Mouse (Mus musculus) midbrain, embryonic 15.5 days (tissue): ENCODE measurements around the gene R3hdm2. TPM values are rescaled to one million over a fixed set of nuclear protein-coding genes. Genes with fewer than 3 reads are reported as not detected.

Experiments
- ATAC-seq: fragments of 200-750 bp; cut with Nextera tagmentation; replicated peaks from 2 replicates; pipeline ENCODE4 v1.8.0; 2017; ENCODE audit warnings: moderate TSS enrichment
- H3K27ac ChIP-seq: fragments of 300-500 bp; sonication (generic); 2 replicates; pipeline ENCODE4 v1.5.1; 2015; ENCODE audit warnings: mild to moderate bottlenecking, inconsistent platforms
- H3K27me3 ChIP-seq: fragments of 300-500 bp; sonication (generic); replicated peaks from 2 replicates; pipeline ENCODE4 v1.6.1; 2015; ENCODE audit warnings: inconsistent platforms
- H3K36me3 ChIP-seq: fragments of 300-500 bp; sonication (generic); replicated peaks from 2 replicates; pipeline ENCODE4 v1.6.1; 2015; ENCODE audit warnings: inconsistent platforms
- H3K4me1 ChIP-seq: fragments of 300-500 bp; sonication (generic); 2 replicates; pipeline ENCODE4 v1.6.1; 2015; ENCODE audit warnings: inconsistent platforms
- H3K4me2 ChIP-seq: fragments of 300-500 bp; sonication (generic); 2 replicates; pipeline ENCODE4 v1.6.1; 2015; ENCODE audit warnings: inconsistent platforms, mild to moderate bottlenecking, moderate library complexity
- H3K4me3 ChIP-seq: fragments of 300-500 bp; sonication (generic); 2 replicates; pipeline ENCODE4 v1.5.1; 2015; ENCODE audit warnings: mild to moderate bottlenecking, inconsistent platforms
- H3K9ac ChIP-seq: fragments of 300-500 bp; sonication (generic); 2 replicates; pipeline ENCODE4 v1.6.1; 2015; ENCODE audit warnings: mild to moderate bottlenecking, inconsistent platforms
- H3K9me3 ChIP-seq: fragments of 300-500 bp; sonication (generic); 2 replicates; pipeline ENCODE4 v1.6.1; 2016; ENCODE audit warnings: inconsistent platforms
- WGBS: fragments of 180-500 bp; shearing (Covaris S2); methylation state at CpG from one replicate; pipeline ENCODE4 v1.1.7; 2015; ENCODE audit warnings: mixed read lengths; 5-methylcytosine and 5-hydroxymethylcytosine counted together
- polyA plus RNA-seq: library from polyadenylated mRNA; unstranded; fragments of >200 nt; fragmentation: Nextera tagmentation; extraction: Ambion mirVana; gene quantifications from 2 replicates; pipeline ENCODE4 v1.2.1, GENCODE M21; 2015

Gene R3hdm2
- polyA plus RNA-seq, 1 experiment from 2014 or later: 43.6 TPM

DNA sequence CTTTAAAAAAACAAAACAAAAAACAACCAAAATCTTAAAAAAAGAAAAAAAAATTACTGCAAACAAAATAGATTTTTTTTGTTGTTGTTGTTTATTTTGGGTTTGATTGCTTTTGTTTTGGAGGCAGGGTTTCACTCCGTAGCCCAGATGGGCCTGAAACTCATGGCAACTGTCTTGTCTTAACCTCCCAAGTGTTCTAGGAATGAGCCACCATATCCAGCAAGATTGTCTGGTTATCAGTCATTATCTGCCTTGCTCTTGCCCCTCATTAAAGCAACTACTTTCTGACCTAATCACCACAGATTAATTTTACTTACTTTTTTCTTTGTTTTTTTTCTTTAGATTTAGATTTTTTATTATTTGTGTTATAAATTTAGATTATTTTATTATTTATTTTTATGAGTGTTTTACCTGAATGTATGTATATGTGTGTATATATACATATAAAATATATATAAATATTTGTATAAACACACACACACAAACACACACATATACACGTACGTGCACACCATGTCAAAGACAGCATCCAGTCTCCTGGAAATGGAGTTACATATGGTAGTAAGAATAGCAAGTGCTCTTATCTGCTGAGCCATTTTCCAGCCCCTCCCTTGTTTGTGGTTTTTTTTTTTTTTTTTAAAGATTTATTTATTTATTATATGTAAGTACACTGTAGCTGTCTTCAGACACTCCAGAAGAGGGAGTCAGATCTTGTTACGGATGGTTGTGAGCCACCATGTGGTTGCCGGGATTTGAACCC lies 57.4 kb downstream of the R3hdm2 start:
- no peaks in the 10 kb centered on the region for H3K36me3 ChIP-seq
- H3K27me3 ChIP-seq: no peaks in the 10 kb centered on the region
- no peaks in the 10 kb centered on the region for H3K4me1 ChIP-seq
- H3K4me2 ChIP-seq: no peak overlapping the region
- no peak overlapping the region for H3K4me3 ChIP-seq
- no peaks in the 10 kb centered on the region for H3K9me3 ChIP-seq
- H3K27ac ChIP-seq: no peak overlapping the region
- no peak for ATAC-seq
- 91% methylated on average over 5 of the region's 5 CpGs for WGBS
- no peak overlapping the region for H3K9ac ChIP-seq

- no peaks in the 10 kb centered on the region for H3K4me1 ChIP-seq
- no peak for ATAC-seq
- no peak overlapping the region for H3K4me2 ChIP-seq
- 97% methylated on average over 1 of the region's 1 CpGs for WGBS
- H3K27ac ChIP-seq: no peak overlapping the region
- H3K9me3 ChIP-seq: no peaks in the 10 kb centered on the region
- H3K27me3 ChIP-seq: no peaks in the 10 kb centered on the region
- no peak overlapping the region for H3K4me3 ChIP-seq
- H3K9ac ChIP-seq: no peak overlapping the region
- H3K36me3 ChIP-seq: peaks cover 34% of the 10 kb centered on the region
These were observed 73.6 kb downstream of the R3hdm2 start for GRCm38 (mm10) chr10:127453701-127454100.

- Histone ChIP-seq H3K36me3 (peaks cover 45% of the 10 kb centered on the region), H3K27ac (no peak overlapping the region), H3K4me3 (no peak overlapping the region), H3K9me3 (no peaks in the 10 kb centered on the region), H3K27me3 (no peaks in the 10 kb centered on the region), H3K9ac (no peak overlapping the region), H3K4me2 (no peak overlapping the region), H3K4me1 (no peaks in the 10 kb centered on the region)
- WGBS: 70% methylated on average over 5 of the region's 5 CpGs
- ATAC-seq: no peak
These were observed 82.4 kb downstream of the R3hdm2 start for GRCm38 (mm10) chr10:127462411-127463096.

- H3K27ac ChIP-seq: no peak overlapping the region
- no peak for ATAC-seq
- WGBS: 76% methylated on average over 15 of the region's 15 CpGs
These were observed 91.3 kb downstream of the R3hdm2 start for GRCm38 (mm10) chr10:127471281-127471988.

DNA sequence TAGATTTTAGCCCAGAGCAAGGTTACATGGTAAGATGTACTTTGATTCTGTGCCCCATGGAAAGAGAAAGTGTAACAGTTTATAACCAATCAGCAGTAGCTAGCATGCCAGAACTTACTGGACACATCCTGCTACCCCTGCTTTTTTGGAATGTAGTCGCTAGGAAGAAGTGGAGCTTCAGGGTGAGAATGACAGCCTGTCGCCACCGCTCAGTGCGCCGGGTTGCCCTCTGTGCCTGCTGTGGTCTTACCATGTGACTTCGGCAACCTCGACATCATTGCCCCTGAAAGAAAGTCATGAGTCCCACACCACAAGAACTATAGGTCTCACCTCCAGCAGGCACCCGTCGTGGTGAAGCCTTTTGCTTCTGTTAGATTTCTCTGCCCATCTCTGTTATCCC lies 92.6 kb downstream of the R3hdm2 start:
- Histone ChIP-seq H3K9me3 (no peaks in the 10 kb centered on the region), H3K36me3 (peaks cover 22% of the 10 kb centered on the region; the same call in 1 of the 2 replicates), H3K4me1 (no peaks in the 10 kb centered on the region), H3K27me3 (no peaks in the 10 kb centered on the region), H3K27ac (no peak overlapping the region), H3K9ac (no peak overlapping the region), H3K4me3 (no peak overlapping the region), H3K4me2 (no peak overlapping the region)
- WGBS: 88% methylated on average over 9 of the region's 9 CpGs
- no peak for ATAC-seq

More at GRCm38 (mm10) chr10:127471281-127471988, 91.3 kb downstream of the R3hdm2 start:
- H3K4me2 ChIP-seq: no peak overlapping the region
- no peak overlapping the region for H3K4me3 ChIP-seq
- H3K9ac ChIP-seq: no peak overlapping the region
- no peaks in the 10 kb centered on the region for H3K9me3 ChIP-seq
- H3K36me3 ChIP-seq: peaks cover 15% of the 10 kb centered on the region; the same call in 1 of the 2 replicates
- no peaks in the 10 kb centered on the region for H3K27me3 ChIP-seq
- H3K4me1 ChIP-seq: no peaks in the 10 kb centered on the region

DNA sequence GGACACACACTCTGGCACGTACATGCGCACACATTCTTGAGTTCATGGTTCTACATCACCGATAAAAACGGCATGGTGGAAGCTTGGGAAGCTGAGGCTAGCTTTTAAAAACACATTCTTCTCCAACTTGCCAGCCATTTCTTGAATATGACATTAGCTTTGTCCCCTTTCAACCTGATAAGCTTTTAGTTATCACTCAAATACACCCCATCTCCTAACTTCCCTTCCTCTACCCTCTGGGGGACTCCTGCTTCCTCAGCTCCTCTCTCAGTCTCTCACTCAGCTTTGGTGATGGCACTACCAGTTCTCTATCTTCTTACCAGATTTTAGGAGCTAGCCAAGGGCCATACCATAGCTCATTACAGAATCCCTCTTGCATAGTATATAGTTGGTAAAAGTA lies 95.0 kb downstream of the R3hdm2 start:
- Histone ChIP-seq H3K4me2 (no peak overlapping the region), H3K4me1 (no peaks in the 10 kb centered on the region), H3K9me3 (no peaks in the 10 kb centered on the region), H3K27me3 (no peaks in the 10 kb centered on the region), H3K9ac (no peak overlapping the region), H3K27ac (no peak overlapping the region), H3K4me3 (no peak overlapping the region), H3K36me3 (peaks cover 16% of the 10 kb centered on the region; the same call in 1 of the 2 replicates)
- ATAC-seq: no peak
- over 99% methylated on average over 4 of the region's 4 CpGs for WGBS

- H3K27me3 ChIP-seq: no peaks in the 10 kb centered on the region
- no peak overlapping the region for H3K4me3 ChIP-seq
- H3K4me2 ChIP-seq: no peak overlapping the region
- H3K9me3 ChIP-seq: no peaks in the 10 kb centered on the region
- H3K36me3 ChIP-seq: peaks cover 13% of the 10 kb centered on the region; the same call in 1 of the 2 replicates
- H3K4me1 ChIP-seq: no peaks in the 10 kb centered on the region
- no peak overlapping the region for H3K27ac ChIP-seq
- ATAC-seq: no peak
- H3K9ac ChIP-seq: no peak overlapping the region
- WGBS: 86% methylated on average over 3 of the region's 3 CpGs
These were observed 96.4 kb downstream of the R3hdm2 start for GRCm38 (mm10) chr10:127476541-127476940.

GRCm38 (mm10) chr10:127477301-127477700 lies 97.2 kb downstream of the R3hdm2 start:
- 89% methylated on average over 7 of the region's 7 CpGs for WGBS
- Histone ChIP-seq H3K9ac (no peak overlapping the region), H3K27me3 (no peaks in the 10 kb centered on the region), H3K4me2 (no peak overlapping the region), H3K27ac (no peak overlapping the region), H3K9me3 (no peaks in the 10 kb centered on the region), H3K36me3 (peaks cover 13% of the 10 kb centered on the region; the same call in 1 of the 2 replicates), H3K4me1 (no peaks in the 10 kb centered on the region), H3K4me3 (no peak overlapping the region)
- no peak for ATAC-seq

DNA sequence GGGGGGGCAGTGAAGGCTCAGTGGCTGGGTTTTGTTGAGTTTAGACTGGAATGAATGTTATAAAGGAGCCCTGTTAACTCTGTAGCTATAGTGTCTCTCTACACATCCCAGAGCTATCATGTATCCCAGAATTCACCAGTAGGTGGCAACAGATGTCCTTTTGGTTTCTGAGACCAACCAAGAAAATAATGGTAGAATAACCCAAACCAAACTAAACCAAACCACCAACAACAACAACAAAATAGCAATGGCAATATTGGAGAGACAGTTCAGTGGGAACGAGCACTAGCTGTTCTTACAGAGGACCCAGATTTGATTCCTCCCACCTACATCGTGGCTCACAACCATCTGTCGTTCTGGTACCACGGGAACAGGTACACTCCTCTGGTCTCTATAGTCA lies 99.0 kb downstream of the R3hdm2 start:
- 94% methylated on average over 4 of the region's 4 CpGs for WGBS
- Histone ChIP-seq H3K36me3 (peaks cover 12% of the 10 kb centered on the region; the same call in 1 of the 2 replicates), H3K4me2 (no peak overlapping the region), H3K27me3 (no peaks in the 10 kb centered on the region), H3K4me1 (no peaks in the 10 kb centered on the region), H3K9ac (no peak overlapping the region), H3K4me3 (no peak overlapping the region), H3K9me3 (no peaks in the 10 kb centered on the region), H3K27ac (no peak overlapping the region)
- ATAC-seq: no peak

- Histone ChIP-seq H3K4me1 (no peaks in the 10 kb centered on the region), H3K36me3 (peaks cover 21% of the 10 kb centered on the region), H3K27ac (no peak overlapping the region), H3K9me3 (no peaks in the 10 kb centered on the region), H3K9ac (no peak overlapping the region), H3K27me3 (no peaks in the 10 kb centered on the region), H3K4me3 (no peak overlapping the region), H3K4me2 (no peak overlapping the region)
- no peak for ATAC-seq
- WGBS: 88% methylated on average over 19 of the region's 19 CpGs
These were observed 101.0 kb downstream of the R3hdm2 start for GRCm38 (mm10) chr10:127480833-127481813.

- H3K27me3 ChIP-seq: no peaks in the 10 kb centered on the region
- no peaks in the 10 kb centered on the region for H3K4me1 ChIP-seq
- H3K9me3 ChIP-seq: no peaks in the 10 kb centered on the region
- H3K4me3 ChIP-seq: no peak overlapping the region
- no peak overlapping the region for H3K4me2 ChIP-seq
- 91% methylated on average over 10 of the region's 10 CpGs for WGBS
- H3K36me3 ChIP-seq: peaks cover 17% of the 10 kb centered on the region
- no peak for ATAC-seq
- no peak overlapping the region for H3K27ac ChIP-seq
- no peak overlapping the region for H3K9ac ChIP-seq
These were observed 105.1 kb downstream of the R3hdm2 start for GRCm38 (mm10) chr10:127485235-127485634.
